ENCODE assay signal across 9 mouse cellular contexts in genomic region chr11:5949586-5950352, GRCm38 (mm10). TPM values are rescaled to one million over a fixed set of nuclear protein-coding genes. Genes with fewer than 3 reads are reported as not detected.
DNase-seq lines count a peak whose midpoint lies in the region; ATAC-seq lines count a peak whose summit lies in the region.
"Had no signal": no experiment of that assay in that cellular context is flagged by ENCODE, and none has a peak within 500 bp of the region (broad histone marks: within the 10 kb centered on the region; RNA-seq: fewer than 3 reads in every experiment).

Gene Gck (minus strand): TSS chr11:5950081.

- H3K36me3 ChIP-seq in kidney, embryonic 15.5 days: no peaks in the 10 kb centered on the region
- no peaks in the 10 kb centered on the region for H3K36me3 ChIP-seq in hindbrain, embryonic 10.5 days
- H3K36me3 ChIP-seq: heart, embryonic 13.5 days had no signal

- no peaks in the 10 kb centered on the region for H3K9me3 ChIP-seq in kidney, embryonic 15.5 days (replicated peaks)
- H3K9me3 ChIP-seq in hindbrain, embryonic 10.5 days: no peaks in the 10 kb centered on the region
- H3K9me3 ChIP-seq: heart, embryonic 13.5 days had no signal

- 65% methylated on average over 8 of the region's 8 CpGs for WGBS in kidney, embryonic 15.5 days
- WGBS in hindbrain, embryonic 10.5 days: 55% methylated on average over 8 of the region's 8 CpGs

- H3K4me1 ChIP-seq in kidney, embryonic 15.5 days: peaks cover 35% of the 10 kb centered on the region
- H3K4me1 ChIP-seq in hindbrain, embryonic 10.5 days (replicated peaks): peaks cover 28% of the 10 kb centered on the region

- no peak within 1 kb of the TSS for H3K4me3 ChIP-seq in kidney, embryonic 15.5 days (replicated peaks)
- H3K4me3 ChIP-seq in hindbrain, embryonic 10.5 days: no peak within 1 kb of the TSS
- H3K4me3 ChIP-seq: heart, embryonic 13.5 days had no signal

- ATAC-seq in kidney, embryonic 15.5 days (replicated peaks; ENCODE audit: low FRiP score): peak; percentile 66; the same call in 1 of the 2 replicates
- ATAC-seq in megakaryocyte-erythroid progenitor cell, adult 5-6 weeks (replicated peaks; ENCODE audit: low FRiP score, low TSS enrichment, poor library complexity, severe bottlenecking): 0 out of 2 replicates have a peak, but pooled peaks have one; percentile 37

- no peak for DNase-seq in kidney, postnatal 4 days
- peak; percentile 70 for DNase-seq in MEL-GATA-1-ER (ENCODE audit: extremely low read depth, low read depth)
- DNase-seq in hindbrain, embryonic 10.5 days (ENCODE audit: low spot score): no peak
- no peak for DNase-seq in cerebellum, postnatal 14 days
- no peak for DNase-seq in cerebellum, adult 9-11 months
- DNase-seq in frontal cortex, postnatal 10 days (ENCODE audit: low spot score in 2 of 2): no peak

- no peak within 1 kb of the TSS for H3K9ac ChIP-seq in kidney, embryonic 15.5 days
- H3K9ac ChIP-seq: heart, embryonic 13.5 days had no signal

- H3K4me2 ChIP-seq in kidney, embryonic 15.5 days: no peak within 1 kb of the TSS
- H3K4me2 ChIP-seq: heart, embryonic 13.5 days had no signal

- no peaks in the 10 kb centered on the region for H3K27me3 ChIP-seq in kidney, embryonic 15.5 days
- no peaks in the 10 kb centered on the region for H3K27me3 ChIP-seq in hindbrain, embryonic 10.5 days (ENCODE audit: insufficient read depth, poor library complexity, severe bottlenecking)

- H3K27ac ChIP-seq in kidney, embryonic 15.5 days: 0 out of 2 replicates have a peak within 1 kb of the TSS, but pooled peaks have one; percentile 16
- peak within 1 kb of the TSS; percentile 59 for H3K27ac ChIP-seq in hindbrain, embryonic 10.5 days
- H3K27ac ChIP-seq: heart, embryonic 13.5 days had no signal

RNA-seq across cellular contexts. Expression of gene Gck, which starts in this region (rescaled TPM):
- polyA plus RNA-seq in kidney, embryonic 15.5 days (2015; fragmentation: Nextera tagmentation; extraction: Ambion mirVana): 1.3 and 2.0 TPM in 2 replicates
- 2.5 and 3.8 TPM in 2 replicates for polyA plus RNA-seq in hindbrain, embryonic 10.5 days (2016; fragmentation: Nextera tagmentation; extraction: Ambion mirVana)
- not detected in 2 replicates for total RNA-seq in megakaryocyte-erythroid progenitor cell, adult 5-6 weeks (2014; fragmentation: Nextera tagmentation)
- not detected in 2 replicates for total RNA-seq in megakaryocyte-erythroid progenitor cell, adult 5-6 weeks (2017)

Comparison
In these comparisons a context has a peak if more than half of its experiments do, and no peak if none do; other contexts are left out.
1. Peak in ATAC-seq in megakaryocyte-erythroid progenitor cell, adult 5-6 weeks; RNA of the gene not detected or under 1 TPM.